Mouse (Mus musculus): ENCODE results near the gene Mas1. TPM values are rescaled to one million over a fixed set of nuclear protein-coding genes. Genes with fewer than 3 reads are reported as not detected.
A peak's percentile ranks its signal among the peaks of the same experiment; 100 is the strongest.

Gene Mas1
- polyA plus RNA-seq, 1 experiment from 2014 or later: 0.65 TPM

GRCm38 (mm10) chr17:12872275-12873028, 4.5 kb upstream of the Mas1 start:
- Histone ChIP-seq H3K9ac (ENCODE audit: low read length) (no peak overlapping the region), H3K4me3 (ENCODE audit: control insufficient read depth in 1 of 2, insufficient read depth in 1 of 2, low read depth in 1 of 2, low read length in 2 of 2) (no peak overlapping the region), H3K4me1 (ENCODE audit: control insufficient read depth in 2 of 2, insufficient read depth in 2 of 2, low read length in 2 of 2) (peaks cover 3 to 9% of the 10 kb centered on the region in 2 experiments), H3K27me3 (ENCODE audit: control insufficient read depth, insufficient read depth, low read length) (peaks cover 4% of the 10 kb centered on the region; the same call in 1 of the 2 replicates), H3K27ac (replicated peaks in 1 of 2; ENCODE audit: control insufficient read depth in 1 of 2, insufficient read depth in 1 of 2, low read depth in 2 of 2, low read length in 2 of 2) (no peak overlapping the region), H3K4me2 (ENCODE audit: low read length) (no peak overlapping the region), H3K36me3 (ENCODE audit: control insufficient read depth, insufficient read depth, low read length) (no peaks in the 10 kb centered on the region), H3K9me3 (ENCODE audit: control insufficient read depth, low read length) (no peaks in the 10 kb centered on the region)
- 65% methylated on average over 16 of the region's 16 CpGs for WGBS
- no peak; the same call in 1 of the 2 replicates for ATAC-seq (ENCODE audit: insufficient number of reproducible peaks, insufficient read depth, low FRiP score, low read depth)

- ATAC-seq (ENCODE audit: insufficient number of reproducible peaks, insufficient read depth, low FRiP score, low read depth): no peak
Measured at GRCm38 (mm10) chr17:12868640-12869039, 697 bp upstream of the Mas1 start.

GRCm38 (mm10) chr17:12866853-12867252, 1.1 kb downstream of the Mas1 start:
- 37% methylated on average over 10 of the region's 10 CpGs for WGBS
- peaks cover 6 to 16% of the 10 kb centered on the region in 2 experiments for H3K4me1 ChIP-seq (ENCODE audit: control insufficient read depth in 2 of 2, insufficient read depth in 2 of 2, low read length in 2 of 2)
- no peaks in the 10 kb centered on the region for H3K9me3 ChIP-seq (ENCODE audit: control insufficient read depth, low read length)
- no peaks in the 10 kb centered on the region for H3K36me3 ChIP-seq (ENCODE audit: control insufficient read depth, insufficient read depth, low read length)
- H3K4me3 ChIP-seq (ENCODE audit: control insufficient read depth in 1 of 2, insufficient read depth in 1 of 2, low read depth in 1 of 2, low read length in 2 of 2): no peak overlapping the region
- no peak overlapping the region for H3K9ac ChIP-seq (ENCODE audit: low read length)
- peak overlapping the region; percentile 18 for H3K4me2 ChIP-seq (ENCODE audit: low read length)
- peak overlapping the region in 1 of 2 experiments; percentile 43; a peak in 2 of 4 replicates for H3K27ac ChIP-seq (replicated peaks in 1 of 2; ENCODE audit: control insufficient read depth in 1 of 2, insufficient read depth in 1 of 2, low read depth in 2 of 2, low read length in 2 of 2)
- ATAC-seq (ENCODE audit: insufficient number of reproducible peaks, insufficient read depth, low FRiP score, low read depth): no peak
- peaks cover under 1% of the 10 kb centered on the region; the same call in 1 of the 2 replicates for H3K27me3 ChIP-seq (ENCODE audit: control insufficient read depth, insufficient read depth, low read length)

More at GRCm38 (mm10) chr17:12868640-12869039, 697 bp upstream of the Mas1 start:
- 12% methylated on average over 4 of the region's 4 CpGs for WGBS
- H3K4me3 ChIP-seq (ENCODE audit: control insufficient read depth in 1 of 2, insufficient read depth in 1 of 2, low read depth in 1 of 2, low read length in 2 of 2): no peak overlapping the region
- no peak overlapping the region for H3K4me2 ChIP-seq (ENCODE audit: low read length)
- H3K9ac ChIP-seq (ENCODE audit: low read length): no peak overlapping the region
- peaks cover 4% of the 10 kb centered on the region; the same call in 1 of the 2 replicates for H3K27me3 ChIP-seq (ENCODE audit: control insufficient read depth, insufficient read depth, low read length)
- peaks cover 6 to 16% of the 10 kb centered on the region in 2 experiments for H3K4me1 ChIP-seq (ENCODE audit: control insufficient read depth in 2 of 2, insufficient read depth in 2 of 2, low read length in 2 of 2)
- no peaks in the 10 kb centered on the region for H3K9me3 ChIP-seq (ENCODE audit: control insufficient read depth, low read length)
- no peak overlapping the region for H3K27ac ChIP-seq (replicated peaks in 1 of 2; ENCODE audit: control insufficient read depth in 1 of 2, insufficient read depth in 1 of 2, low read depth in 2 of 2, low read length in 2 of 2)
- no peaks in the 10 kb centered on the region for H3K36me3 ChIP-seq (ENCODE audit: control insufficient read depth, insufficient read depth, low read length)

GRCm38 (mm10) chr17:12865407-12865806, 2.5 kb downstream of the Mas1 start:
- WGBS: 51% methylated on average over 3 of the region's 3 CpGs
- no peak overlapping the region for H3K9ac ChIP-seq (ENCODE audit: low read length)
- ATAC-seq (ENCODE audit: insufficient number of reproducible peaks, insufficient read depth, low FRiP score, low read depth): no peak
- no peaks in the 10 kb centered on the region for H3K36me3 ChIP-seq (ENCODE audit: control insufficient read depth, insufficient read depth, low read length)
- H3K27ac ChIP-seq (replicated peaks in 1 of 2; ENCODE audit: control insufficient read depth in 1 of 2, insufficient read depth in 1 of 2, low read depth in 2 of 2, low read length in 2 of 2): no peak overlapping the region
- H3K4me2 ChIP-seq (ENCODE audit: low read length): no peak overlapping the region
- no peaks in the 10 kb centered on the region for H3K27me3 ChIP-seq (ENCODE audit: control insufficient read depth, insufficient read depth, low read length)
- peaks cover 6 to 16% of the 10 kb centered on the region in 2 experiments for H3K4me1 ChIP-seq (ENCODE audit: control insufficient read depth in 2 of 2, insufficient read depth in 2 of 2, low read length in 2 of 2)
- no peak overlapping the region for H3K4me3 ChIP-seq (ENCODE audit: control insufficient read depth in 1 of 2, insufficient read depth in 1 of 2, low read depth in 1 of 2, low read length in 2 of 2)
- H3K9me3 ChIP-seq (ENCODE audit: control insufficient read depth, low read length): no peaks in the 10 kb centered on the region

- Histone ChIP-seq H3K4me3 (ENCODE audit: control insufficient read depth in 1 of 2, insufficient read depth in 1 of 2, low read depth in 1 of 2, low read length in 2 of 2) (no peak overlapping the region), H3K27ac (replicated peaks in 1 of 2; ENCODE audit: control insufficient read depth in 1 of 2, insufficient read depth in 1 of 2, low read depth in 2 of 2, low read length in 2 of 2) (no peak overlapping the region), H3K27me3 (ENCODE audit: control insufficient read depth, insufficient read depth, low read length) (no peaks in the 10 kb centered on the region), H3K9me3 (ENCODE audit: control insufficient read depth, low read length) (no peaks in the 10 kb centered on the region), H3K4me1 (ENCODE audit: control insufficient read depth in 2 of 2, insufficient read depth in 2 of 2, low read length in 2 of 2) (peaks cover 6 to 16% of the 10 kb centered on the region in 2 experiments), H3K4me2 (ENCODE audit: low read length) (no peak overlapping the region), H3K9ac (ENCODE audit: low read length) (no peak overlapping the region), H3K36me3 (ENCODE audit: control insufficient read depth, insufficient read depth, low read length) (no peaks in the 10 kb centered on the region)
- no peak for ATAC-seq (ENCODE audit: insufficient number of reproducible peaks, insufficient read depth, low FRiP score, low read depth)
Measured at GRCm38 (mm10) chr17:12864111-12864510, 3.8 kb downstream of the Mas1 start.

GRCm38 (mm10) chr17:12859006-12859520, 8.9 kb downstream of the Mas1 start:
- Histone ChIP-seq H3K4me2 (ENCODE audit: low read length) (no peak overlapping the region), H3K27me3 (ENCODE audit: control insufficient read depth, insufficient read depth, low read length) (no peaks in the 10 kb centered on the region), H3K9me3 (ENCODE audit: control insufficient read depth, low read length) (no peaks in the 10 kb centered on the region), H3K27ac (replicated peaks in 1 of 2; ENCODE audit: control insufficient read depth in 1 of 2, insufficient read depth in 1 of 2, low read depth in 2 of 2, low read length in 2 of 2) (no peak overlapping the region), H3K9ac (ENCODE audit: low read length) (no peak overlapping the region), H3K36me3 (ENCODE audit: control insufficient read depth, insufficient read depth, low read length) (no peaks in the 10 kb centered on the region), H3K4me1 (ENCODE audit: control insufficient read depth in 2 of 2, insufficient read depth in 2 of 2, low read length in 2 of 2) (no peaks in the 10 kb centered on the region), H3K4me3 (ENCODE audit: control insufficient read depth in 1 of 2, insufficient read depth in 1 of 2, low read depth in 1 of 2, low read length in 2 of 2) (no peak overlapping the region)
- no peak for ATAC-seq (ENCODE audit: insufficient number of reproducible peaks, insufficient read depth, low FRiP score, low read depth)
- WGBS: 74% methylated on average over 8 of the region's 8 CpGs

GRCm38 (mm10) chr17:12858072-12858471, 9.9 kb downstream of the Mas1 start:
- Histone ChIP-seq H3K4me1 (ENCODE audit: control insufficient read depth in 2 of 2, insufficient read depth in 2 of 2, low read length in 2 of 2) (no peaks in the 10 kb centered on the region), H3K36me3 (ENCODE audit: control insufficient read depth, insufficient read depth, low read length) (no peaks in the 10 kb centered on the region), H3K9ac (ENCODE audit: low read length) (no peak overlapping the region), H3K27ac (replicated peaks in 1 of 2; ENCODE audit: control insufficient read depth in 1 of 2, insufficient read depth in 1 of 2, low read depth in 2 of 2, low read length in 2 of 2) (no peak overlapping the region), H3K4me3 (ENCODE audit: control insufficient read depth in 1 of 2, insufficient read depth in 1 of 2, low read depth in 1 of 2, low read length in 2 of 2) (no peak overlapping the region), H3K4me2 (ENCODE audit: low read length) (no peak overlapping the region), H3K27me3 (ENCODE audit: control insufficient read depth, insufficient read depth, low read length) (no peaks in the 10 kb centered on the region), H3K9me3 (ENCODE audit: control insufficient read depth, low read length) (no peaks in the 10 kb centered on the region)
- WGBS: 48% methylated on average over 4 of the region's 4 CpGs
- ATAC-seq (ENCODE audit: insufficient number of reproducible peaks, insufficient read depth, low FRiP score, low read depth): no peak

Data from heart, embryonic 14.5 days (tissue).